Mouse (Mus musculus): ENCODE results near the gene Rap1b. TPM values are rescaled to one million over a fixed set of nuclear protein-coding genes. Genes with fewer than 3 reads are reported as not detected.
A peak's percentile ranks its signal among the peaks of the same experiment; 100 is the strongest.

The Rap1b gene
- polyA plus RNA-seq, 1 experiment from 2014 or later = 146 TPM

GRCm38 (mm10) chr10:117803870-117804850 lies 41.7 kb downstream of the Rap1b start:
- H3K27ac ChIP-seq (replicated peaks) = no peak overlapping the region
- no peaks in the 10 kb centered on the region for H3K36me3 ChIP-seq
- no peak for DNase-seq (ENCODE audit: low spot score)
- H3K4me1 ChIP-seq = 0 out of 2 replicates have a peak, but pooled peaks cover under 1% of the 10 kb centered on the region
- WGBS = 89% methylated on average over 31 of the region's 31 CpGs
- no peaks in the 10 kb centered on the region for H3K9me3 ChIP-seq (replicated peaks)
- no peaks in the 10 kb centered on the region for H3K27me3 ChIP-seq (ENCODE audit: low read depth, poor library complexity, severe bottlenecking)
- H3K4me3 ChIP-seq = no peak overlapping the region

DNA sequence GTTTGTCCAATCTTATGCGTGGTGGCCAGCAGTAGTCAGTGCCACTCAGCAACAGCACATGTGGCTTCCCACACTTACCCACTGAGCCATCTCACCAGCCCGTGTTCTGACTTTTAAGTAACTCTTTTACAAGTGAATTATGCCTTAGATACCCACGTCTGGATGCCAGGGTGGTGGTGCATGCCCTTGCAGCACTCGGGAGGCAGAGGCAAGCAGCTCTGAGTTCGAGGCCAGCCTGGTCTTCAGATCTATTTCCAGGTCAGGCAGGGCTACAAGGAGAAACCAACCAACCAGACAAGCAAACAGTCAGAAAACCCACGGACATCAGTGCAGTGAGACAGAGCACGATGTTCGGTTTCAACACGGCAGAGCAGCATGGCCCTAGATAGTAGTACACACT lies 43.9 kb downstream of the Rap1b start:
- H3K27ac ChIP-seq (replicated peaks) = no peak overlapping the region
- no peaks in the 10 kb centered on the region for H3K9me3 ChIP-seq (replicated peaks)
- no peaks in the 10 kb centered on the region for H3K4me1 ChIP-seq
- H3K36me3 ChIP-seq = no peaks in the 10 kb centered on the region
- DNase-seq (ENCODE audit: low spot score) = no peak
- WGBS = 95% methylated on average over 9 of the region's 9 CpGs
- H3K27me3 ChIP-seq (ENCODE audit: low read depth, poor library complexity, severe bottlenecking) = no peaks in the 10 kb centered on the region
- no peak overlapping the region for H3K4me3 ChIP-seq

GRCm38 (mm10) chr10:117799806-117800205 lies 46.0 kb downstream of the Rap1b start:
- no peaks in the 10 kb centered on the region for H3K27me3 ChIP-seq (ENCODE audit: low read depth, poor library complexity, severe bottlenecking)
- H3K9me3 ChIP-seq (replicated peaks) = no peaks in the 10 kb centered on the region; the same call in 1 of the 2 replicates
- no peak for DNase-seq (ENCODE audit: low spot score)
- no peak overlapping the region for H3K4me3 ChIP-seq
- 96% methylated on average over 11 of the region's 11 CpGs for WGBS
- no peaks in the 10 kb centered on the region for H3K36me3 ChIP-seq
- no peaks in the 10 kb centered on the region for H3K4me1 ChIP-seq
- H3K27ac ChIP-seq (replicated peaks) = no peak overlapping the region

GRCm38 (mm10) chr10:117798436-117799035 lies 47.3 kb downstream of the Rap1b start:
- no peaks in the 10 kb centered on the region; the same call in 1 of the 2 replicates for H3K9me3 ChIP-seq (replicated peaks)
- H3K4me1 ChIP-seq = peaks cover 1% of the 10 kb centered on the region; the same call in 1 of the 2 replicates
- no peak overlapping the region for H3K4me3 ChIP-seq
- no peaks in the 10 kb centered on the region for H3K36me3 ChIP-seq
- H3K27ac ChIP-seq (replicated peaks) = no peak overlapping the region
- DNase-seq (ENCODE audit: low spot score) = no peak
- H3K27me3 ChIP-seq (ENCODE audit: low read depth, poor library complexity, severe bottlenecking) = no peaks in the 10 kb centered on the region
- WGBS = 91% methylated on average over 6 of the region's 6 CpGs

DNA sequence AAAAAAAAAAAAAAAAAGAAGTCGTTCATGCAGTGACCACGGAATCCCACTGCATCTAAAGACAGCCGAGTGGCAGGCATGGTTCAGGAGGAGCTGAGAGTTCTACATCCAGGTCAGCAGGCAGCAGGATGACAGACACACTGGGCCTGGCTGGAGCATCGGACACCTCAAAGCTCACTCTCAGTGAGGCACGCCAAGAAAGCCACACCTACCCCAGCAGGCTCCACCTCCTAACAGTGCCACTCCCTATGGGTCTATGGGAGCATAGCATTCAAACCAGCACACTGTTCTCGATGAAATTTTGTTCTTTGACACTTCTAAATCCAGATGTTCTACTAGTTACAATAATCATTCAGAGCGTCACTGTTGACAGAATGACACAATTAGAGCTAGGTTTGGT lies 48.2 kb downstream of the Rap1b start:
- no peak overlapping the region for H3K4me3 ChIP-seq
- H3K4me1 ChIP-seq = peaks cover 10% of the 10 kb centered on the region
- no peak overlapping the region for H3K27ac ChIP-seq (replicated peaks)
- H3K27me3 ChIP-seq (ENCODE audit: low read depth, poor library complexity, severe bottlenecking) = no peaks in the 10 kb centered on the region
- WGBS = 74% methylated on average over 7 of the region's 7 CpGs
- no peaks in the 10 kb centered on the region; the same call in 1 of the 2 replicates for H3K9me3 ChIP-seq (replicated peaks)
- DNase-seq (ENCODE audit: low spot score) = no peak
- no peaks in the 10 kb centered on the region for H3K36me3 ChIP-seq

DNA sequence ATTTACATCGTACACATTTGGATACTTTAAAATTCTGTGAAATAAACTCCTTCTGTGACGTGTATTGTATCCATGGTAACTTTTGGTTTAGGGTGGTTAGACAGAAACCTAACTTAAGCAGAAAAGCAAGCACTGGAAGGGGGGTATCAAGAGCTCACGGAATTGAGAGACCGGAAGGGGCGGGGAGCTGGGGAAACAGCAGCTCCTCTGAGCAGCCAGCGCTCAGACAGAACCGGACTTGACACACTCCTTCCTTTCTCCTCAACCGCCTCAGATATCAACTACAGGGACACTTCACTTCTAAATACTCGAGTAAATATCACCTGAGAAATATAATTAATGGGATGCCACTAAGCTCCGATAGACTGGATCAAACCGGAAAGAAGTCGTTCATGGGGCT lies 48.7 kb downstream of the Rap1b start:
- WGBS = 93% methylated on average over 12 of the region's 12 CpGs
- Histone ChIP-seq H3K36me3 (no peaks in the 10 kb centered on the region), H3K27me3 (ENCODE audit: low read depth, poor library complexity, severe bottlenecking) (no peaks in the 10 kb centered on the region), H3K4me3 (no peak overlapping the region), H3K27ac (replicated peaks) (no peak overlapping the region), H3K9me3 (replicated peaks) (no peaks in the 10 kb centered on the region; the same call in 1 of the 2 replicates), H3K4me1 (peaks cover 13% of the 10 kb centered on the region)
- no peak for DNase-seq (ENCODE audit: low spot score)

DNA sequence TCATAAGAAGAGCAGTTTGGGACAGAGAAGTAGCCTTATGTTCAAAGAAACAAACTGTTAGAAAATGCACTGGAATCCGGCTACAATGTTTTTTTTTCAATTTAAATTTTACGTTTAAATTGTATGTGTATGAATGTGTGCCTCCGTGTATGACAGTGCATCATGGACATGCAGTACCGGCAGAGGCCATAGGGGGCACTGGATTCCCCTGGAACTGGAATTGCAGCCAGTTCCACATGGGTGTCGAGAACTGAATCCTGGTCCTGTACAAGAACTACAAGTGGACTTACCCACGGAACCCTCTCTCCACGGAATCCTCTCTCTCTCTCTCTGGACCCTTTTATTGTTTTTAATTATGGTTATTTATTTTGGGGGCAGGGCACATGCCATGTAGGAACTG lies 49.7 kb downstream of the Rap1b start:
- no peak for DNase-seq (ENCODE audit: low spot score)
- no peak overlapping the region for H3K4me3 ChIP-seq
- no peaks in the 10 kb centered on the region for H3K27me3 ChIP-seq (ENCODE audit: low read depth, poor library complexity, severe bottlenecking)
- H3K36me3 ChIP-seq = no peaks in the 10 kb centered on the region
- H3K9me3 ChIP-seq (replicated peaks) = no peaks in the 10 kb centered on the region; the same call in 1 of the 2 replicates
- H3K27ac ChIP-seq (replicated peaks) = no peak overlapping the region
- 90% methylated on average over 7 of the region's 7 CpGs for WGBS
- H3K4me1 ChIP-seq = peaks cover 22% of the 10 kb centered on the region

- Histone ChIP-seq H3K4me3 (no peak overlapping the region), H3K27me3 (ENCODE audit: low read depth, poor library complexity, severe bottlenecking) (no peaks in the 10 kb centered on the region), H3K4me1 (peaks cover 27% of the 10 kb centered on the region), H3K9me3 (replicated peaks) (no peaks in the 10 kb centered on the region; the same call in 1 of the 2 replicates), H3K27ac (replicated peaks) (no peak overlapping the region), H3K36me3 (peaks cover 8% of the 10 kb centered on the region)
- 75% methylated on average over 4 of the region's 4 CpGs for WGBS
- DNase-seq (ENCODE audit: low spot score) = no peak
Measured at GRCm38 (mm10) chr10:117795206-117795605, 50.6 kb downstream of the Rap1b start.

- Histone ChIP-seq H3K36me3 (peaks cover 22% of the 10 kb centered on the region), H3K27me3 (ENCODE audit: low read depth, poor library complexity, severe bottlenecking) (no peaks in the 10 kb centered on the region), H3K9me3 (replicated peaks) (no peaks in the 10 kb centered on the region; the same call in 1 of the 2 replicates), H3K4me1 (peaks cover 27% of the 10 kb centered on the region), H3K27ac (replicated peaks) (peak overlapping the region; percentile 81; the same call in 1 of the 2 replicates), H3K4me3 (peak overlapping the region; percentile 71)
- 77% methylated on average over 11 of the region's 11 CpGs for WGBS
- no peak for DNase-seq (ENCODE audit: low spot score)
Measured at GRCm38 (mm10) chr10:117793436-117794030, 52.3 kb downstream of the Rap1b start.

DNA sequence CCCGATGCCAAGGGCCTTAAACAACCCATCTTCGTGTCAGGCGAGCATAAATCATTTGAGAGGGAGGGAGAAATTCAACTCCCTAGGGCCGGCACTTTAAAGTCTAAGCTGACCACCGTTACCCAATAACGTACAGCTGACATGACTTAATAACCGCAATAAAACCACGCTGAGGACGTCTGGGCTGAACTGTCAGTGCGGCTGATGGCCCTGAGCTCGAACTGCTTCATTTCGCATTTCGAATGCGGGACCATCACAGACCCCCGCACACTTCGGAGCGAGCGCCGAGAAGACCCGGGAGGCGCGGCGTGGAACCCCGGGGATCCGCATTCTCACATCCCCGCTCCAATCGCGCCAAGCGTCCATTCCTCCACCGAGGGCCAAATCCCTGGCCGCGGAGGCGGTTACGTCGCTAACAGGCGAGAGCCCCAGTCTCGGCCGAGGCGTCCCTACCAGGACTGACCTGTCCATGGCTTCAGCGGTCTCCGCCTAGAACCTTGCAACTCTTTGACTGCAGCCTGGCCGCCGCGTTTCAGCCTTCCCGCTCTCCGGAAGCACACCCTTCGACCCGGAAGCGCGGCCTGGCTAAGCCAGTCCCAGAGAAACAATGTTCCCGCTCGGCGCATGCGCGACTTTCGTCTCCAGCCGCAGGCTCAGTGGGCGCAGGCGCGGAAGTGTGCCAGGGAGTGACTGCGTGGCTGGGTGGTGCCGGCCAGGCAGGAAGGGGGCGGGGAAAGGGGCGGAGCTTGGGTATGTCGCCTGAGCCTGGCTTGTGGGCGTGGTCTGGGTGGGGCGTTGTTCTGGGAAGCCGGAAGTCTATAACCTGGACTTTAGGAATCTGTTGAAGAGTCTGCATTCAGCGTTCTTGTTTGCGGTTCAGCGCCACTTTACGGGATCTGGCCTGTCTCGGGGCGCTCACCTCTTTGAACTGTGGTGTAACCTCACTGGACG lies 53.4 kb downstream of the Rap1b start, which contains the start of gene Nup107:
Nup107 (minus strand) TSS at position 565 of the 951 bp plus-strand sequence.
- Histone ChIP-seq H3K36me3 (peaks cover 33% of the 10 kb centered on the region), H3K4me3 (peak within 1 kb of the TSS; percentile 71), H3K27me3 (ENCODE audit: low read depth, poor library complexity, severe bottlenecking) (no peaks in the 10 kb centered on the region), H3K9me3 (replicated peaks) (no peaks in the 10 kb centered on the region; the same call in 1 of the 2 replicates), H3K27ac (replicated peaks) (peak within 1 kb of the TSS; percentile 90), H3K4me1 (peaks cover 27% of the 10 kb centered on the region)
- DNase-seq (ENCODE audit: low spot score) = peak; percentile 100
- under 1% methylated on average over 74 of the region's 75 CpGs for WGBS

- Histone ChIP-seq H3K4me1 (peaks cover 27% of the 10 kb centered on the region), H3K27ac (replicated peaks) (no peak overlapping the region), H3K27me3 (ENCODE audit: low read depth, poor library complexity, severe bottlenecking) (no peaks in the 10 kb centered on the region), H3K4me3 (peak overlapping the region; percentile 71), H3K9me3 (replicated peaks) (no peaks in the 10 kb centered on the region; the same call in 1 of the 2 replicates), H3K36me3 (peaks cover 46% of the 10 kb centered on the region)
- DNase-seq (ENCODE audit: low spot score) = no peak
- 86% methylated on average over 2 of the region's 2 CpGs for WGBS
Measured at GRCm38 (mm10) chr10:117791171-117791470, 54.7 kb downstream of the Rap1b start.
